Mouse (Mus musculus) heart, postnatal 0 days (tissue): ENCODE measurements around the gene Immp2l. TPM values are rescaled to one million over a fixed set of nuclear protein-coding genes. Genes with fewer than 3 reads are reported as not detected.

ENCODE experiments used
- ATAC-seq: fragments of 200-750 bp; cut with Nextera tagmentation; 2 replicates; pipeline ENCODE4 v1.8.0; 2017; ENCODE audit warnings: low read depth, moderate number of reproducible peaks, moderate library complexity; ENCODE audit not compliant: insufficient read depth
- DNase-seq: peaks from one replicate; pipeline ENCODE4 v3.0.0-alpha.2; 2016; ENCODE audit warnings: low spot score
- H3K27ac ChIP-seq: fragments of 300-500 bp; sonication (generic); 2 replicates; pipeline ENCODE4 v1.5.1; 2014; ENCODE audit warnings: low read depth, mild to moderate bottlenecking
- H3K27me3 ChIP-seq: fragments of 300-500 bp; sonication (generic); 2 replicates; pipeline ENCODE4 v1.6.1; 2014; ENCODE audit warnings: low read length, mixed read lengths; ENCODE audit not compliant: control insufficient read depth, insufficient read depth
- H3K36me3 ChIP-seq: fragments of 300-500 bp; sonication (generic); replicated peaks from 2 replicates; pipeline ENCODE4 v1.6.1; 2014; ENCODE audit warnings: low read length, mixed read lengths; ENCODE audit not compliant: control insufficient read depth, insufficient read depth
- H3K4me1 ChIP-seq: fragments of 300-500 bp; sonication (generic); 2 replicates; pipeline ENCODE4 v1.6.1; 2014; ENCODE audit warnings: antibody characterized with exemption; ENCODE audit not compliant: control insufficient read depth, insufficient read depth
- H3K4me2 ChIP-seq: fragments of 300-500 bp; sonication (generic); 2 replicates; pipeline ENCODE4 v1.6.1; 2014; ENCODE audit warnings: low read depth, mild to moderate bottlenecking, low read length, moderate library complexity
- H3K4me3 ChIP-seq: fragments of 300-500 bp; sonication (generic); 2 replicates; pipeline ENCODE4 v1.5.1; 2014; ENCODE audit warnings: low read depth, low read length
- H3K9ac ChIP-seq: fragments of 300-500 bp; sonication (generic); replicated peaks from 2 replicates; pipeline ENCODE4 v1.6.1; 2014; ENCODE audit warnings: low read depth, low read length, mixed read lengths
- H3K9me3 ChIP-seq: fragments of 300-500 bp; sonication (generic); replicated peaks from 2 replicates; pipeline ENCODE4 v1.6.1; 2016; ENCODE audit warnings: low read length; ENCODE audit not compliant: control insufficient read depth
- CTCF ChIP-seq: IDR thresholded peaks from 2 replicates; pipeline ENCODE4 v1.5.1; 2016; ENCODE audit warnings: antibody characterized with exemption, control low read depth, low read depth
- EP300 ChIP-seq: IDR thresholded peaks from 2 replicates; pipeline ENCODE4 v1.6.1; 2016; ENCODE audit warnings: antibody characterized with exemption, low read depth
- WGBS: fragments of 180-500 bp; shearing (Covaris S2); extraction: QIAGEN DNeasy Blood & Tissue Kit; methylation state at CpG from one replicate; pipeline ENCODE4 v1.1.7; 2014; 5-methylcytosine and 5-hydroxymethylcytosine counted together
- polyA plus RNA-seq: library from polyadenylated mRNA; unstranded; fragments of >200 nt; fragmentation: Nextera tagmentation; extraction: Ambion mirVana; gene quantifications from 2 replicates; pipeline ENCODE4 v1.2.1, GENCODE M21; 2015
- total RNA-seq: library from RNA; depleted of rRNA; stranded (reverse); fragments of >200 nt; gene quantifications from 2 replicates; pipeline ENCODE4 v1.2.3, GENCODE M21; 2014; ENCODE audit warnings: low replicate concordance

Gene Immp2l
- total and polyA plus RNA-seq, 2 experiments from 2014 or later, result 3.6 to 10.8 TPM

GRCm38 (mm10) chr12:41259608-41260007 is 235.7 kb downstream of the Immp2l start:
- ATAC-seq, result no peak
- TF ChIP-seq CTCF (no peak), EP300 (no peak)

GRCm38 (mm10) chr12:41274136-41274535 is 250.2 kb downstream of the Immp2l start:
- WGBS, result 54% methylated on average over 8 of the region's 8 CpGs
- no peaks in the 10 kb centered on the region for H3K27me3 ChIP-seq
- no peak overlapping the region for H3K4me2 ChIP-seq
- no peak overlapping the region for H3K9ac ChIP-seq
- no peaks in the 10 kb centered on the region for H3K9me3 ChIP-seq
- no peak overlapping the region for H3K27ac ChIP-seq
- no peaks in the 10 kb centered on the region for H3K36me3 ChIP-seq
- TF ChIP-seq EP300 (no peak), CTCF (no peak)
- no peak for ATAC-seq
- no peak overlapping the region for H3K4me3 ChIP-seq
- no peak for DNase-seq
- H3K4me1 ChIP-seq, result peaks cover 7% of the 10 kb centered on the region; the same call in 1 of the 2 replicates

More at GRCm38 (mm10) chr12:41259608-41260007, 235.7 kb downstream of the Immp2l start:
- H3K4me3 ChIP-seq, result no peak overlapping the region
- no peak overlapping the region for H3K27ac ChIP-seq
- no peaks in the 10 kb centered on the region for H3K4me1 ChIP-seq
- H3K4me2 ChIP-seq, result no peak overlapping the region
- no peaks in the 10 kb centered on the region for H3K27me3 ChIP-seq
- no peak overlapping the region for H3K9ac ChIP-seq
- H3K9me3 ChIP-seq, result no peaks in the 10 kb centered on the region
- no peaks in the 10 kb centered on the region for H3K36me3 ChIP-seq
- 74% methylated on average over 2 of the region's 2 CpGs for WGBS
- DNase-seq, result no peak

GRCm38 (mm10) chr12:41275361-41275760 is 251.5 kb downstream of the Immp2l start:
- Histone ChIP-seq H3K27ac (peak overlapping the region; percentile 51; the same call in 1 of the 2 replicates), H3K27me3 (no peaks in the 10 kb centered on the region), H3K4me2 (no peak overlapping the region), H3K4me3 (no peak overlapping the region), H3K9ac (no peak overlapping the region), H3K36me3 (no peaks in the 10 kb centered on the region), H3K9me3 (no peaks in the 10 kb centered on the region), H3K4me1 (peaks cover 7% of the 10 kb centered on the region; the same call in 1 of the 2 replicates)
- TF ChIP-seq CTCF (no peak), EP300 (no peak)
- ATAC-seq, result no peak
- DNase-seq, result peak; percentile 64
- 3% methylated on average over 3 of the region's 3 CpGs for WGBS

GRCm38 (mm10) chr12:41277896-41278295 is 254.0 kb downstream of the Immp2l start:
- no peak for DNase-seq
- Histone ChIP-seq H3K4me3 (no peak overlapping the region), H3K36me3 (no peaks in the 10 kb centered on the region), H3K9me3 (no peaks in the 10 kb centered on the region), H3K4me1 (peaks cover 7% of the 10 kb centered on the region; the same call in 1 of the 2 replicates), H3K27me3 (no peaks in the 10 kb centered on the region), H3K27ac (no peak overlapping the region), H3K9ac (no peak overlapping the region), H3K4me2 (no peak overlapping the region)
- no peak for ATAC-seq
- TF ChIP-seq CTCF (no peak), EP300 (no peak)
- 88% methylated on average over 1 of the region's 1 CpGs for WGBS

- no peaks in the 10 kb centered on the region for H3K27me3 ChIP-seq
- ATAC-seq, result no peak
- 86% methylated on average over 3 of the region's 3 CpGs for WGBS
Observed at GRCm38 (mm10) chr12:41289047-41289446, 265.2 kb downstream of the Immp2l start.

GRCm38 (mm10) chr12:41307015-41307414 is 283.1 kb downstream of the Immp2l start:
- no peaks in the 10 kb centered on the region for H3K36me3 ChIP-seq
- no peaks in the 10 kb centered on the region for H3K4me1 ChIP-seq
- DNase-seq (no peak), ATAC-seq (no peak)
- TF ChIP-seq EP300 (no peak), CTCF (no peak)
- no peak overlapping the region for H3K4me2 ChIP-seq
- H3K4me3 ChIP-seq, result no peak overlapping the region
- no peak overlapping the region for H3K27ac ChIP-seq
- WGBS, result 81% methylated on average over 3 of the region's 3 CpGs
- H3K9ac ChIP-seq, result no peak overlapping the region
- H3K27me3 ChIP-seq, result no peaks in the 10 kb centered on the region
- H3K9me3 ChIP-seq, result no peaks in the 10 kb centered on the region

More at GRCm38 (mm10) chr12:41289047-41289446, 265.2 kb downstream of the Immp2l start:
- H3K4me1 ChIP-seq, result no peaks in the 10 kb centered on the region
- H3K27ac ChIP-seq, result no peak overlapping the region
- no peaks in the 10 kb centered on the region for H3K9me3 ChIP-seq
- TF ChIP-seq EP300, result no peak
- no peak for TF ChIP-seq CTCF
- no peak overlapping the region for H3K4me2 ChIP-seq
- H3K4me3 ChIP-seq, result no peak overlapping the region
- DNase-seq, result no peak
- no peaks in the 10 kb centered on the region for H3K36me3 ChIP-seq
- no peak overlapping the region for H3K9ac ChIP-seq
